Mouse (Mus musculus): ENCODE data around the gene Nt5e. TPM values are rescaled to one million over a fixed set of nuclear protein-coding genes. Genes with fewer than 3 reads are reported as not detected.
"Not testable (repeated sequence)": the region's sequence is repeated elsewhere in the genome, so short reads cannot be mapped to it uniquely, and the experiment has no call there.

Nt5e gene
- 0.92 and 1.5 TPM in 2 replicates for polyA plus RNA-seq (2015; fragmentation: Nextera tagmentation; extraction: Ambion mirVana)

DNA sequence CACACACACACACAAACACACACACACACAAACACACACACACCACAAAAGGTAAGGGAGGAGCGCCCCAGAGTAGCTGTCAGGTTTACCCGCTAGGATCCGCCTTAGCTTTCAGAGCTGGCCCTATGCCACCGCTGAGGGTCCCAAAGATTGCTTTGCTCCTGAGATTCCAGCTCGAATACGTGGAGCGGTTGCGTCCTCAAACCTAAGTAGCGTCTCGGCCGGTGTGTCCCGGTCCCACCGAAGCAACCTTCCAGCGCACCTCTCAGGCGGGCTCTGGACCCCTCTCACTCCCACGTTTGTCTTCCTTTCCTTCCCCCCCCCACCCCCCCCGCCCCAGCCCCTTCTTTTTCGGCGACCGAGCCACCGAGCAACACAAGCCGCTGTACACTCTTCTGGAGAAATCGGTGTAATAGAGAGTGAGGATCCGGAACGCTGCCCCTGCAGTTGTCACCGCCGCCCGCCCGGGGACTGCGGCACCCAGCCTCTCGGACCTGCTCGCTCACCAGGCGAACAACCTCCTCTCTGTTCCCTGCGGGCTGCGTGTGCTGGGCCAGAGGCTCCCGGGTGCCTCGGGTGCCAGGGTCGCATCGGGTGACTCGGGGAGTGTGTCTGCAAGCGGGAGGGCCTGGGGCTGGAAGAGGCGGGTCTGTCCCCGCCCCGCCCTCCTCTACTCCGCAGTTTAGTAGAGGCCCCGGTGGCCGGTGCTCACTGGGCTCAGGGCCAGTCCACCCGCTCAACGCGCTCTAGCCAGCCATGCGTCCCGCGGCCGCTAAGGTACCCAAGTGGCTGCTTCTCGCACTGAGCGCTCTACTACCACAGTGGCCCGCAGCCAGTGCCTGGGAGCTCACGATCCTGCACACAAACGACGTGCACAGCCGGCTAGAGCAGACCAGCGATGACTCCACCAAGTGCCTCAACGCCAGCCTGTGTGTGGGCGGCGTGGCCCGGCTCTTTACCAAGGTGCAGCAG, at the start of gene Nt5e:
Nt5e (plus strand) TSS at position 268 of the 972 bp plus-strand sequence.
- Histone ChIP-seq H3K27ac (ENCODE audit: low read length) (no peak within 1 kb of the TSS), H3K4me1 (ENCODE audit: control insufficient read depth, insufficient read depth, low read length) (no peaks in the 10 kb centered on the region), H3K9me3 (replicated peaks; ENCODE audit: control insufficient read depth, low read length, poor library complexity, severe bottlenecking) (no peaks in the 10 kb centered on the region), H3K4me3 (ENCODE audit: low read depth, low read length) (peak within 1 kb of the TSS; percentile 52), H3K9ac (ENCODE audit: low read depth, low read length) (peak within 1 kb of the TSS; percentile 70), H3K27me3 (ENCODE audit: control insufficient read depth, insufficient read depth, low read depth, low read length) (peaks cover 6% of the 10 kb centered on the region; the same call in 1 of the 2 replicates), H3K4me2 (ENCODE audit: low read length) (peak within 1 kb of the TSS; percentile 91), H3K36me3 (ENCODE audit: control insufficient read depth, insufficient read depth, low read length) (no peaks in the 10 kb centered on the region)
- under 1% methylated on average over 61 of the region's 66 CpGs for WGBS
- peak; percentile 93 for ATAC-seq

GRCm38 (mm10) chr9:88277588-88277987, 49.4 kb upstream of the Nt5e start:
- ATAC-seq: no peak
- H3K4me1 ChIP-seq (ENCODE audit: control insufficient read depth, insufficient read depth, low read length): no peaks in the 10 kb centered on the region
- 96% methylated on average over 4 of the region's 4 CpGs for WGBS
- H3K36me3 ChIP-seq (ENCODE audit: control insufficient read depth, insufficient read depth, low read length): no peaks in the 10 kb centered on the region
- H3K9me3 ChIP-seq (replicated peaks; ENCODE audit: control insufficient read depth, low read length, poor library complexity, severe bottlenecking): no peaks in the 10 kb centered on the region
- H3K27me3 ChIP-seq (ENCODE audit: control insufficient read depth, insufficient read depth, low read depth, low read length): no peaks in the 10 kb centered on the region
- H3K9ac ChIP-seq (ENCODE audit: low read depth, low read length): no peak overlapping the region
- H3K27ac ChIP-seq (ENCODE audit: low read length): no peak overlapping the region
- H3K4me2 ChIP-seq (ENCODE audit: low read length): no peak overlapping the region
- no peak overlapping the region for H3K4me3 ChIP-seq (ENCODE audit: low read depth, low read length)

GRCm38 (mm10) chr9:88279728-88280127, 47.3 kb upstream of the Nt5e start:
- H3K4me1 ChIP-seq (ENCODE audit: control insufficient read depth, insufficient read depth, low read length): no peaks in the 10 kb centered on the region
- H3K4me3 ChIP-seq (ENCODE audit: low read depth, low read length): no peak overlapping the region
- no peak overlapping the region for H3K27ac ChIP-seq (ENCODE audit: low read length)
- no peaks in the 10 kb centered on the region for H3K36me3 ChIP-seq (ENCODE audit: control insufficient read depth, insufficient read depth, low read length)
- no peak overlapping the region for H3K4me2 ChIP-seq (ENCODE audit: low read length)
- H3K9me3 ChIP-seq (replicated peaks; ENCODE audit: control insufficient read depth, low read length, poor library complexity, severe bottlenecking): no peaks in the 10 kb centered on the region
- ATAC-seq: no peak
- H3K9ac ChIP-seq (ENCODE audit: low read depth, low read length): no peak overlapping the region
- WGBS: 84% methylated on average over 2 of the region's 2 CpGs
- no peaks in the 10 kb centered on the region for H3K27me3 ChIP-seq (ENCODE audit: control insufficient read depth, insufficient read depth, low read depth, low read length)

GRCm38 (mm10) chr9:88289568-88290168, 37.3 kb upstream of the Nt5e start:
- Histone ChIP-seq H3K36me3 (ENCODE audit: control insufficient read depth, insufficient read depth, low read length) (no peaks in the 10 kb centered on the region), H3K4me1 (ENCODE audit: control insufficient read depth, insufficient read depth, low read length) (no peaks in the 10 kb centered on the region), H3K27ac (ENCODE audit: low read length) (no peak overlapping the region), H3K9me3 (replicated peaks; ENCODE audit: control insufficient read depth, low read length, poor library complexity, severe bottlenecking) (no peaks in the 10 kb centered on the region), H3K4me2 (ENCODE audit: low read length) (no peak overlapping the region), H3K27me3 (ENCODE audit: control insufficient read depth, insufficient read depth, low read depth, low read length) (no peaks in the 10 kb centered on the region), H3K4me3 (ENCODE audit: low read depth, low read length) (no peak overlapping the region), H3K9ac (ENCODE audit: low read depth, low read length) (no peak overlapping the region)
- 89% methylated on average over 7 of the region's 7 CpGs for WGBS
- ATAC-seq: no peak

- no peaks in the 10 kb centered on the region for H3K4me1 ChIP-seq (ENCODE audit: control insufficient read depth, insufficient read depth, low read length)
- H3K27ac ChIP-seq (ENCODE audit: low read length): no peak overlapping the region
- ATAC-seq: no peak
These were observed 34.1 kb upstream of the Nt5e start for GRCm38 (mm10) chr9:88292836-88293370.

GRCm38 (mm10) chr9:88295798-88296197, 31.2 kb upstream of the Nt5e start:
- Histone ChIP-seq H3K27me3 (ENCODE audit: control insufficient read depth, insufficient read depth, low read depth, low read length) (no peaks in the 10 kb centered on the region), H3K4me3 (ENCODE audit: low read depth, low read length) (no peak overlapping the region), H3K4me1 (ENCODE audit: control insufficient read depth, insufficient read depth, low read length) (no peaks in the 10 kb centered on the region), H3K27ac (ENCODE audit: low read length) (no peak overlapping the region), H3K36me3 (ENCODE audit: control insufficient read depth, insufficient read depth, low read length) (no peaks in the 10 kb centered on the region), H3K4me2 (ENCODE audit: low read length) (no peak overlapping the region), H3K9ac (ENCODE audit: low read depth, low read length) (no peak overlapping the region), H3K9me3 (replicated peaks; ENCODE audit: control insufficient read depth, low read length, poor library complexity, severe bottlenecking) (no peaks in the 10 kb centered on the region)
- ATAC-seq: 0 out of 2 replicates have a peak, but pooled peaks have one; percentile 32
- WGBS: 49% methylated on average over 4 of the region's 4 CpGs

More at GRCm38 (mm10) chr9:88292836-88293370, 34.1 kb upstream of the Nt5e start:
- H3K9ac ChIP-seq (ENCODE audit: low read depth, low read length): no peak overlapping the region
- H3K9me3 ChIP-seq (replicated peaks; ENCODE audit: control insufficient read depth, low read length, poor library complexity, severe bottlenecking): no peaks in the 10 kb centered on the region
- 94% methylated on average over 2 of the region's 2 CpGs for WGBS
- no peaks in the 10 kb centered on the region for H3K36me3 ChIP-seq (ENCODE audit: control insufficient read depth, insufficient read depth, low read length)
- H3K27me3 ChIP-seq (ENCODE audit: control insufficient read depth, insufficient read depth, low read depth, low read length): no peaks in the 10 kb centered on the region
- H3K4me3 ChIP-seq (ENCODE audit: low read depth, low read length): no peak overlapping the region
- no peak overlapping the region for H3K4me2 ChIP-seq (ENCODE audit: low read length)

GRCm38 (mm10) chr9:88296321-88296720, 30.7 kb upstream of the Nt5e start:
- 81% methylated on average over 5 of the region's 5 CpGs for WGBS
- Histone ChIP-seq H3K4me1 (ENCODE audit: control insufficient read depth, insufficient read depth, low read length) (no peaks in the 10 kb centered on the region), H3K9me3 (replicated peaks; ENCODE audit: control insufficient read depth, low read length, poor library complexity, severe bottlenecking) (no peaks in the 10 kb centered on the region), H3K9ac (ENCODE audit: low read depth, low read length) (no peak overlapping the region), H3K4me3 (ENCODE audit: low read depth, low read length) (no peak overlapping the region), H3K27me3 (ENCODE audit: control insufficient read depth, insufficient read depth, low read depth, low read length) (no peaks in the 10 kb centered on the region), H3K27ac (ENCODE audit: low read length) (no peak overlapping the region), H3K36me3 (ENCODE audit: control insufficient read depth, insufficient read depth, low read length) (no peaks in the 10 kb centered on the region), H3K4me2 (ENCODE audit: low read length) (no peak overlapping the region)
- ATAC-seq: no peak

DNA sequence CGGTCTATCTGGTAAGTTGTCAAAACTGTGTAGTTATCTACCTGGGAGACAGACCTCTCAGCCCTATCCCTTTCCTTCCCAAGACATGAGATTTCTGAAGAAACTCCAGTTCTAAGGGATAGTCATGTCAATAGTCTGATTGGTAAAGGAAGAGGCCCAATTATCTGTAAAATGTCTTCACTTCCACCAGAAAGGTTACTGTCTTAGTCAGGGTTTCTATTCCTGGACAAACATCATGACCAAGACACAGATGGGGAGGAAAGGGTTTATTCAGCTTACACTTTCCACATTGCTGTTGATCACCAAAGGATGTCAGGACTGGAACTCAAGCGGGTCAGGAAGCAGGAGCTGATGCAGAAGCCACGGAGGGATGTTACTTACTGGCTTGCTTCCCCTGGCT, 29.8 kb upstream of the Nt5e start:
- H3K4me2 ChIP-seq (ENCODE audit: low read length); H3K4me3 ChIP-seq (ENCODE audit: low read depth, low read length); H3K27ac ChIP-seq (ENCODE audit: low read length); H3K27me3 ChIP-seq (ENCODE audit: control insufficient read depth, insufficient read depth, low read depth, low read length); H3K4me1 ChIP-seq (ENCODE audit: control insufficient read depth, insufficient read depth, low read length); H3K36me3 ChIP-seq (ENCODE audit: control insufficient read depth, insufficient read depth, low read length); H3K9ac ChIP-seq (ENCODE audit: low read depth, low read length); ATAC-seq; H3K9me3 ChIP-seq (replicated peaks; ENCODE audit: control insufficient read depth, low read length, poor library complexity, severe bottlenecking): not testable (repeated sequence)
- WGBS: 97% methylated on average over 3 of the region's 3 CpGs
